Mouse (Mus musculus): ENCODE data around the gene Slc17a5. TPM values are rescaled to one million over a fixed set of nuclear protein-coding genes. Genes with fewer than 3 reads are reported as not detected.
A peak's percentile ranks its signal among the peaks of the same experiment; 100 is the strongest.
"Not testable (repeated sequence)": the region's sequence is repeated elsewhere in the genome, so short reads cannot be mapped to it uniquely, and the experiment has no call there.

Slc17a5 gene
- total RNA-seq, 2 experiments from 2014 or later: 2.8 to 3.2 TPM

- DNase-seq (ENCODE audit: low spot score): no peak
These were observed 66.8 kb downstream of the Slc17a5 start for GRCm38 (mm10) chr9:78520780-78521601.

- no peak for DNase-seq (ENCODE audit: low spot score)
These were observed 67.6 kb downstream of the Slc17a5 start for GRCm38 (mm10) chr9:78520127-78520779.

DNA sequence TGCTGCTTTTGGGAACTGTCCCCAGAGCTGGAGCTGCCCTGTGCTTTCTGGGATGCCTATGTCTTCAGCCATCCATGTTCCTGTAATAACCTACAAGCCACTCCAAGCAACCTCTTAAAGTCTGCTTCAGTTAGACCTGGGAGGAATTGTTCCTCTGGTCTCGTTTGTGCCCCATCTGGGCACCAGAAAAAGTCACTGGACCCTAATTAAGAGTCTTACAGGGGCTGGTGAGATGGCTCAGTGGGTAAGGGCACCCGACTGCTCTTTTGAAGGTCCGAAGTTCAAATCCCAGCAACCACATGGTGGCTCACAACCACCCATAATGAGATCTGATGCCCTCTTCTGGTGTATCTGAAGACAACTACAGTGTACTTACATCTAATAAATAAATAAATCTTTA is 70.6 kb downstream of the Slc17a5 start:
- not testable (repeated sequence) for DNase-seq (ENCODE audit: low spot score)

DNA sequence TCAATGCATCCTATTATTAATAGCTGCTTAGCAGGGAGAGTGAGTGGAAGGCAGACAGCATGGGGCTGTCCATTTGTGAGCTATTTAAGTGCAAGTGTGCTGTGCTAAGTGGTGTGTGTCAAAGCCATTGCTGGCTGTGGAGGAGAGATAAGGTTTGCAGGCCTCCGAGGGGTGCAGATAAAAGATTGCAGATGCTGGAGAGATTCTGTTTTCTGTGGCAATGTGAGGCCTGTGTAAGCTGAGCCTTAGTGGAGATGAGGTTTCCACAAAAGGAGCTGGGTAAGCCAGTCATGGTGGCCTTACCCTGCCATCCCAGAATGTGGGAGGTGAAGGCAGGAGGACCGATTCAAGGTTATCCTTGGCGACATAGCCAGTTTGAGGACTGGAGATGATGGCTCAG is 71.7 kb downstream of the Slc17a5 start:
- no peak for DNase-seq (ENCODE audit: low spot score)

- DNase-seq (ENCODE audit: low spot score): no peak
These were observed 73.2 kb downstream of the Slc17a5 start for GRCm38 (mm10) chr9:78514681-78515080.

GRCm38 (mm10) chr9:78513776-78514500 is 73.9 kb downstream of the Slc17a5 start:
- DNase-seq (ENCODE audit: low spot score): no peak

DNA sequence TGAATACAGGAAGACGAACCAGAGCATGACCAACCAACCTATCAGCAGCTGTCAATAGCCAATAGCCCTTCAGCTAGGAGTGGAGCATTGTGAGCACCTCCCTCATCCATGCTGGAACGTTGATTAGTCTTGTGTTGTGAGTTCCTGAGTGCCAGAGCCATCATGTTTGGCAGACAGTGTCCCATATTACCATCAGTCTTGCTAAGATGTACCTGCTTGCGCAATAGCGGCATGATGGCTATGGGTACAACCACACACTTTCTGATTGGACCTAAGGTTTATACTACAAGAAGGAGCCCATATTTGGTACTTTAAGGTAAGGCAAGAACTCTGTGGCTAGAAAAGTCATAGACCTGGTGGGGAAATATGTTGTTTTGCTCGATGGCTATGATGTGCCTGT is 76.1 kb downstream of the Slc17a5 start:
- no peak for DNase-seq (ENCODE audit: low spot score)

DNA sequence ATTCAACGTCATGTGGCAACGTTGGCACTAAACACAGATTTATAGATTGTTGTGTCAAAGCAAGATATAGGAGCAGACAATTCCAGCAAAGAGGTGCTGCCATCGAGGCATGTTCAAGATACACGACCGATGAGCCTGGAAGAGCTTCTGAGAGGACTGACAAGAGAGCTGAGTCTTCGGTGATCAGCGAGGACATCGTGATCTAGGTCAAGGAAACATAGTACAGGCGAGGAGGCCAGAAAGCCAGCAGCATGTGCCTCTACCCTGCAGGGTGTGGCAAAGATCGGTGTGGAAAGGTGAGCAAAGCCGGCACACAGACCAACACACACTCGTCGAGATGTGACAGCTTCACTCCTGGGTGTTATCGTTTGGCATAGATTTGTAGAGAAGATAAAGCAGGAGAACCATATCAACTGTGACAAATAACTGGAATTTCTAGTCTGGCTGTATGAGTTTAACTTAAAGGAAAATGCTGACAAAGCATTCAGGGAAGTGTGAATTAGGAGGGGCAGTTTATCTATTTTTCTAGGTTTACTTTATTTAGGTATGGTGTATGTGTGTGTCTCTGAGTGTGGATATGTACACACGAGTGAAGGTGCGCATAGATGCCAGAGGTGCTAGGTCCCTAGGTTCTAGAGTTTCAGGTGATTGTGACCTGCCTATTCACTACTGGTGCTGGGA is 79.6 kb downstream of the Slc17a5 start:
- no peak for DNase-seq (ENCODE audit: low spot score)

DNA sequence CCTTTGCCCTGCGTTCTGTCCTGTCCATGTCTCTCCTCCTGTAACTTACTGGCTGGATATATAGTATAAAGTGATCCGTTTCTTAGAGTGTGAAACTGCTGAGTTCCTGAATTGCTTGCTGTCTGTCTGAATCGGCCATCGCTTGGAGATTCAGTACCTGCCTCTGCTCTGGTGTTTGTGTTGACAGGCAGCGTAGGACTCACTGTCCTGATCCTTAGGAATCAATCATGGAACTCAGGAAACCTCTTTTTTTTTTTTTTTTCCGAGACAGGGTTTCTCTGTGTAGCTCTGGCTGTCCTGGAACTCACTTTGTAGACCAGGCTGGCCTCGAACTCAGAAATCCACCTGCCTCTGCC is 81.1 kb downstream of the Slc17a5 start:
- DNase-seq (ENCODE audit: low spot score): no peak

DNA sequence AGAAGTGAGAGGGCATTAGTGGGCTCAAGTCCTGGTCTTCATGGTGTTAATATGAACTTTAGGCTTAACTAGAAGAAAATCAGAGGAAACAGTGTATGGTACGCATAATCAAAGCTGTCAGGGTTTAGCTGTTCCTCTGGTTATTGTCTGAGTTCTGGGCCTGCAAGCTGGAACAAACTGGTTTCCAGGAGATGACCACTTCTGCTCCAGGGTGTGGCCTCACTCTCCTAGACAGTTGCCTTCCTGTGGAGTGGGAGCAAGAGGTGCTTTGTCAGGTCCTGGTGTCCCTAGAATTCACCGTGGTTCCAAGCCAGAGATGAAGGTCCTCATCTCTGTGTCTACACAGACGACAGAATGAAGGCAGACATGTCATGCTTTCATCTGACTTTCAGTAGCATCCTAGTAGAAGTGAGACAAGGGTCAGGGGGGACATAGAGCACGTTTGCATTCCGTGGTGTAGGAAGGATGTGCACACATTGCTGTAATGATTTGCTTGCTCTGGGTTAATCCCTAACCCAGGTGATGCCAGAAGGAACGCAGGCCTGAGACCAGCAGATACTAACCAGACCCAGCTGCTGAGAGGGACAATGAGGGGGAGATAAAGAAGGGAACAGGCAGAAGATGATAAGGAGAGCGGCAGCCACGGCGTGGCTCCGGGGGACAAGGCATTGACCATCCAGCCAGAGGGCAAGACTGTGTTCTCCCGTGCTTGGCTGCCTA is 81.7 kb downstream of the Slc17a5 start:
- no peak for DNase-seq (ENCODE audit: low spot score)

GRCm38 (mm10) chr9:78505223-78505622 is 82.6 kb downstream of the Slc17a5 start:
- DNase-seq (ENCODE audit: low spot score): no peak

GRCm38 (mm10) chr9:78504679-78505078 is 83.2 kb downstream of the Slc17a5 start:
- no peak for DNase-seq (ENCODE audit: low spot score)

DNA sequence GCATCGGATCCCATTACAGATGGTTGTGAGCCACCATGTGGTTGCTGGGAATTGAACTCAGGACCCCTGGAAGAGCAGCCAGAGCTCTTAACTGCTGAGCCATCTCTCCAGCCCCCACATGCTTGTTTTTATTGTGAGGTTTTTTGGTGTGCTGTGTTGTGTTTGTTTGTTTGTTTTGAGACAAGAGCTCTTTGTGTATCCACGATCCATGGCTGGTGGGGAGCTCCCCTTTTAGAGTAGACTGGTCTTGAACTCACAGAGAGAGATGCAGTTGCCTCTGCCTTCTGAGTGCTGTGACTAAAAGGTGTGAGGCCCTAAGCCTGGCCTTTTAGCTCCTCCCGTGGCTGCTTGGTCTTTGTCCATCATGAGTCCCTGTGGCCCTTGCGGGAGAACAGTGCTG is 83.7 kb downstream of the Slc17a5 start:
- no peak for DNase-seq (ENCODE audit: low spot score)

DNA sequence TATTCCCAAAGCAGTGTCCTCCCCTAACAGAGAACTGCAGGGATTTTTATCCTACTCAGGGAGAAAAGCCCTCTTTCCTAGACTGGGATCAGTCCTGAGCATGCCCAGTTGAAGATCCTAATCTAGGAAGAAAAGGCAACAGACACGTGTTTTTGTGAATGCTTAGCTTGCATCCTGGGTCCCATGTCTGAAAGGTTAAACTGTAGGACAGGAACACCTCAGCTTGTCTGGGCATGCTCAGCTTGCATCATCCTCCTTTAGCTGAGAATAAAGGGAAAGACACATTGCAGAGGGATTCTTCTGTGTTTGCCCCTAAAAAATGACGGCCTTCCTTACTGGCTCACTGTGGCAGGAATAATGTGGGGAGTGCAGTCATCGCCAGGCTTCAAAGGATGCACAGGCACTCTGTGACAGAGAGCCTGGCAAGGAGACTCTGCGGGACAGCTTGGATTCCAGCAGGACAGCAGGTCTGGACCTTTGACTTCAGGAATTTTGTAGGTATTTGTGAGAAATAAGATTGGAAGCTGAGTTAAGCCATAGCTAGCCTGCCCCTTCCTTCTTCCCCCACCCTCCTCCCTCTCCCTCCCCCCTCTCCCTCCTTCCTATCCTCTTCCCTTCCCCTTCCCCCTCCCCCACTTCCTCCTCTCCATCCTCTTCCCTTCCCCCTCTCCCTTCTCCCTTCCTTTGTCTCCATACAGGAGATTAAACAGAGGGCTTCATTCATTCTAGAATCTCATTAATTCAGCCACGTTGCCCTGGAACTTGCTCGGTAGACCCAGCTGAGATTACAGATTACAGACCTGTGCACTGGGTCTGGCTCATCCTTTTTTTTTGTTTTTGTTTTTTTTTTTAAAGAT is 84.4 kb downstream of the Slc17a5 start:
- no peak for DNase-seq (ENCODE audit: low spot score)

GRCm38 (mm10) chr9:78501284-78501683 is 86.6 kb downstream of the Slc17a5 start:
- no peak for DNase-seq (ENCODE audit: low spot score)

DNA sequence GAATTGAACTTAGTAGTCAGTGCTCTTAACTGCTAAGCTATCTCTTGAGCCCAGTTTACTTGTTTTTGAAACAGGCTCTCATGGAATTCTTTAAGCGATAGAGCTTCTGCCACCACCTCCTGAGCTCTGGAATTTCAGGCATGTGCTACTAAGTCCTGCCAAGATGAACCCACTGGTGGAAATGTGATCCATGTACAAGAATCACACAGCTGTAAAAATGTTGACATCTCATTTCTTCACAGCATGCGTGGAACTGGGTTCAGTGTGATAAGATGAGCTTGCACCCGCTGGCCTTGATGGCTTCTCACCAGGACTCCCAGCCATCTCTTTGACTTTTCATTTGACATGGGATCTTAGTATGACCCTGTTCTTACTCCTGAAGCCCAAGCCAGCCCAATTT is 87.5 kb downstream of the Slc17a5 start:
- DNase-seq (ENCODE audit: low spot score): no peak

- DNase-seq (ENCODE audit: low spot score): no peak
These were observed 94.7 kb downstream of the Slc17a5 start for GRCm38 (mm10) chr9:78493171-78493570.

DNA sequence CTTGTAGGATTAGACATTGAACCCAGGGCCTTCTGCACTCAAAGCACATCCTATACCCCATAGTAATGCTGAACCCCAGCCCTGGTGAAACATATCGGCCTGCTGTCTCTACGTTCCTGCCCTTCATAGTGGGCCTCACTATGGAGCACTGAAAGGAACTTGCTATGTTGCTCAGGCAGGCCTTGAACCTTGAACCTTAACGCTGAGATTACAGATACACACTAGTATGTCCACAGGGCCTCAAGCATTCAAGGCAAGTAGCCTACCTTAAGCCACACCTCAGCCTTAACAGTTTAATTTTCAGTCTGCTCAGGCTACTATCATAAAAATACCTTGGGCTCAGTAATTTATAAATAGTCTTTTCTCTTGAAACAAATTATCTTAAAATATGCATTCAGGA is 95.6 kb downstream of the Slc17a5 start:
- no peak for DNase-seq (ENCODE audit: low spot score)

GRCm38 (mm10) chr9:78491169-78491568 is 96.7 kb downstream of the Slc17a5 start:
- DNase-seq (ENCODE audit: low spot score): no peak

GRCm38 (mm10) chr9:78488890-78489420 is 98.9 kb downstream of the Slc17a5 start, which contains the start of gene Eef1a1:
TSS of gene Eef1a1 (minus strand) at chr9:78489151.
- DNase-seq (ENCODE audit: low spot score): peak; percentile 47

All from gastrocnemius, adult 18-20 months (tissue).